Mouse (Mus musculus) kidney, postnatal 10 days (tissue): ENCODE measurements at regions not wholly inside any gene's neighbourhood (a gene's known extent, or its start where the extent isn't known, plus 50 kb on each side); places are given as distances from the start of the nearest gene placed in this dataset.

Source experiments
- DNase-seq: peaks from one replicate; pipeline ENCODE4 v3.0.0; 2021; ENCODE audit warnings: mixed read lengths

DNA sequence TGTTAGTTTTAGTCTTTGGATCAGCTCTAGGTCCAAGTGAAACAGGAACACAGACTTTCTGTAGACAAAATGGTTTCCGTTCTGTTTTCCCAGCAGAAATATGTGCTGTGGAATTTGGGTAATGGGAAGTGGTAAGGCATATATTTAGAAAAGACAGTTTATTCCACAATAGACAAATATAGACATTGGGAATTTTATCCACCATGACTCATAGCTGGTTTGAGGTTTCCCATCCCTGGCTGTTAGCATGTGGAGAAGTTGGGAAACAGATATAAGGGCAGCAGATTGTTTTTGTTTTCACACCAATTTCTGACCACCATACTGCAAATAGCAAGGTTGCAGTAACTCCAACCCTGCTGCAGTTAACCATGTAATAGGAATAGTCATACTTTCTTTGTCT is 385.0 kb upstream of the Adam34 start:
- no peak for DNase-seq

DNA sequence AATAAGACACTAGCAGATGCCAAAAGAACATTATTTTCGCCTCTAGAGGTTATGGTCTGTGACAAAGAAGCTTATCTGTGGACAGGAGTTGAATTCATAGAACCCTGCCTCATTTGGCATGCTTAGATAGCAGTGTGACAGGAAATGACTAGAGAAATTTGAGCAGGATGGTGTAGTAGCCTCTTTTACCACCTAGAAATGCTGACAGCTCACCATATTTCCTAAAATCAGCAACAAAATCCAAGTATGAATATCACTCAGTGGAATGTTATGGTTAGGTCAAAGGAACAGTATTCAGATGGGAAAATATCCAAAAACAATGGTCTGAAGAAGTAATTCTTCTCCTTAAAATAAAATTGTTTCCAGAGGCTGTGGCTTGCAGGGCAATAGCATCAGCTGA is 383.6 kb upstream of the Adam34 start:
- no peak for DNase-seq

DNA sequence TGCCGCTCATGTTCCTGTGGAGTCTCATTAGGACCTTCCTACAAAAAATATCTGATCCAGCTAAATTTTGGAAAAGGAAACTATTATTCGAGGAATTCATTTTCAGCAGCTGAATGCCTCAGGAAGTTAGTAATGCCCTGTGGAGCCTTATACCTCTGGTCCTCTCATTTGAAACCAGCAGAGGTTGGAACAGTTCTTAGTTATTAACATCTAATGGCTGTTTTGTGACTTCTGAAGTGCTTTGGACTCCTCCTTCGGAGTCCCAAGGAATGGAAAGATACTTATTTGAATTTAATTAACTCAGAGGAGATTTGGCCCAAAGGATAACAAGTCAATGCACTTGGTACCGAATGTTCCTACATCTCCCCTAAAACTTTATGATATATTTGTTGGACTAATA is 372.2 kb upstream of the Adam34 start:
- no peak for DNase-seq

DNA sequence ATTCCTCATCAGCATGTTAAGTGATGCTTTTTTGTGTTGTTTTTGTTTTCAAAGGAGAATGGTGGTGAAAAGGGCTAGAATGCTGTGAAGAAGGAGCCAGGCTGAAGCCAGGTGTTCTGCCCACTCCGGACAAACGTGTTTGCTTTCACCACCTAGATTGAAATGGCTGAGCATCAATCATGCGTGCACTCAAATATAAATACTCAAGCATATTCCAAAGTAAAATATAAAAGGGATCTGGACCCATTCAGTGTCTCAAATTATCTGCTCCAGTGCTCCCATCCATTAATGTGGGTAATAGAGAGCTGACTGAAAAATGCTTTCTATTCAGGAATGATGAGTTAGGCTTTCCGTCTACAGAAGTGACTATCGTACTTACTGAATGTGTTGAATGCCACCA is 349.0 kb upstream of the Adam34 start:
- DNase-seq: no peak

DNA sequence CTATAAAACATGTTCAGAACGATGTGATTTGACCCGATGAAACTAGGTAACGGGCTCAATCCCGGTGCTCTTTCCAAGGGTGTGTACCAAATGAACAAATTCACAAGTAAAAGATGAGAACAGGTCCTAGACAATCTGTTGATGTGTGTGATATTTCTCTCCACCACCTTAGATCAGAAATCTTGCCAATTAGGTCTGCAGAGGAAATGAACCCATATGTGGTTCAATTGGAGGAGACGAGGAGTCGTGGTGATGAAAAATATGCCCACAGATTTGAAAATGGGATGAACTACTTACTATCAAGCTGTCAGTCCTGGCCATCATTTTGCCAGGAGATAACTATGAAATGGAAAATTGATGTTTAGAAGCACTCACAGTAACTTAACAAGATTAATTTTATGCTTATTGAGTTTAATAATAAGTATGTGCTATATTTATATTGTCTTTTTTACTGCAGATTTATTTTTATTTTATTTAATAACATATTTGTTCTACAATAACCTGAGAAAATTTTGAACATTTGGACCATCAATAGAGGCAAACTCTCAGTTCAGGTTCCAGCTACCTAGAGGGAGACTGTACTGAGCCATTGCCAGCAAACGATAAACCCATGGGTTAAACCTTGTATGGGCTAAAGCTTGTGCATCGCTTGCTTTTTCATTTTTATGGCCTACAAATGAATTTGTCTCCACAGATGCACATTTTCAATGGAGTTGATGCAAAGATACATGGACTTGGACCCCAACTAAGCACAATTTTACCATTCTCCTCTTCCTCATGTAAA is 332.9 kb upstream of the Adam34 start:
- DNase-seq: no peak

DNA sequence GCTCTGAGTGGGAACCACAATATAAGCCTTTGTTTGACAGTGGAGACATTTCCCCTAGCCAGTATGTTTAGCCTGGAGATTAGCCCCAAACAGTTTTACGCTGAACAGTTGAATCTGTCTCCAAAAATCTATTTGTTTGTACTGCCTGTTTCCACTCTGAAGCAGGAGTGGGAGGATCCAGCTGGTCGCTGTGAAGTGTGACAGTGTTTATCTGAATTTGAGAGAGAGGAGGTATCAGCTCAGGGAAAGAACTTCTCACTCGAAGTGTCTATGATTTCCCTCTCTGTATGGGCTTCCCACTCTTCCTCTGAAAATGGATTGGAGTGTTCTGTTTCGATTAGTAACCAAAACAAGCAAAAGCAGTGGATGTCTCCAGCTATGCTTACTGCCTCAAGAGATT is 324.4 kb upstream of the Adam34 start:
- DNase-seq: no peak

DNA sequence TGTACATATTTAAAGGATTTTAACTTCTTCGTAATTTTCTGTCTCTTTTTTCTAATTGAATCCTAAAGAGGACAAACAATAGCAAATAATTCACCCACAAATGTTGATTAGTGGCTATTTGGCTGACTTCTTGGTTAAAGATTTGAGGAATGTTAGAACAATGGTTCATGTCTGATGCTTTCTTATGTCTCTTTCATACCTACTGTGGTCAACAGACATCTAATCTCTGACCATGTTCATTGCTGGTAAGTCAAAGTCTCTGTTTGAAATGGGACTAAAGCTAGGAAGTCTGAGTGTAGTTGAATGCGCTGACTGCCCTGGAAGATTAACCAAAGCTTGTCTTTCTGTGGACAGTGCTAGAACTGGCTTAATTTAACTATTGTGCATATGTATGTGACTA is 321.5 kb upstream of the Adam34 start:
- DNase-seq: no peak

DNA sequence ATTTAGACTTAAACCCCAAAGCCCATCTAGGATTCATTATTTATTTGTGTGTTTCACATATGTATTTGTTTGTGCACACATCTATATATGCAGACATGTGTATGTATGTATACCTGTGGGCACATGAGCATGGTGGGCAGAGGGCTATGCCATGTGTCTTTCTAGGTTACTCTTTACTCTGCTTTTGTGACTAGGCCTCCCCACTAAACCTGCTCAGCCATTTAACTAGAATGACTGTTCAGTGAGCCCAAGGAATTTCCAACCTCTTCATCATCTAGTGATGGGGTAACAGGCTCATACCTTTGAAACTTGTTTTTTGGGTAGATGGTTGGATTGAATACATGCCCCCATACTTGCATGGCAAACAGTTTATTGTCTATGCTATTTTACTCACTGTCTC is 321.1 kb upstream of the Adam34 start:
- no peak for DNase-seq

DNA sequence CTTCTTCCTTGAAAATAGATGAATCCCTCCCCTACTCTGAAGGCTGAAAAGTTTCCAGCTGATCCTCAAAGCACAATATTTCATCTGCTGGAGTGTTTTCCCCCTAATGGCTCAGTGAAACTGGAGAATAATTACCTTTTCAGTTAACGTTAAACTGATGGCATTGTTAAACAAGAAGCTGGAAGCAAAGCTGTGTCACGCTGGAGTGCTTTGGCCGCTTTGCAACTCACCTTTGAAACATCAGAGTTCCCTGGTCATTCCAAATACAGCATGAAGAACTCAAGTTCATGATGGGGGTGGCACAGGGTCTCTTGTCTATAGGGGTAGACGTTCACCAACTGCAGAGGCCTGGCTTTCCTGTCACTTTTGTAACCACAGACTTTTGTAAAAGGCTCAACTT is 317.9 kb upstream of the Adam34 start:
- peak; percentile 57 for DNase-seq

DNA sequence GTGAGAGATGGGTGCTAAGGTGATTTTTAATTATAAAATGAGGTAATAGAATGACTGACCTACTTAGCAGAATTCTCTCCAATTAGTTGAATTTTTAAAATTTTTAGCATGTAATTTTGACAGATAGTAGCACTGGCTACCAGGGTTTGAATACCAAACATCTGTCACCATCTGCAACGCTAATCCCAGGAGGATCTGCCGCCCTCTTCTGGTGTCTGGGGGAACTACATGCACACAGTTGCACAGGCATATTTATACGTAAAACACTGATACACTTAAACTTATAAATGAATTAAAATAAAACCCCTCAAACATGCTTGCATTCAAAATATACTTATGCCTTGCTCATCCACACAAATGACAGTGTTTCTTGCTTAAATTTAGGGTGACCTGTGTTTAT is 316.1 kb upstream of the Adam34 start:
- peak; percentile 73 for DNase-seq

DNA sequence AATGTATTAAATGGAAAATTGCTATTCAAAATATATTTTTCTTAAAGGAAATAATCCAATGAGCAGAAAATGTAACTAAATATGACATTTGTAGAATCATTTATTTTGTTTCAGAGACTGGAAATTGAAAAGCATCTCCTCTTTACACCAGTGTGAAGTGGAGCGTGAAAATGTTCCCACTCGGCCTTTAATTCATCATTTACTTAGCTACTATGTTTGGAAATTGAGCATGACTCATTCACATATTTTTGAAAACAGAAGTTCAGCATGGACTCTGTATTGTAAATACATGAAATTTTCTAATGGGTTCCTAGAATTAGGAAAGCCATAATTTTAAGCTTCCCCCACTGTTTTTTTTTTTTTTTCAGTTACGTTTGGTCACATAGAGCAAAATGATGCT is 314.2 kb upstream of the Adam34 start:
- DNase-seq: no peak
